Mouse (Mus musculus) heart, adult 2 months (tissue): ENCODE data around the gene Extl1. TPM values are rescaled to one million over a fixed set of nuclear protein-coding genes. Genes with fewer than 3 reads are reported as not detected.

Source experiments
- DNase-seq, 2 experiments: peaks; one replicate each; pipeline ENCODE4 v3.0.0; 2021
- H3K27ac ChIP-seq: fragments of 200-600 bp; 2 replicates; pipeline ENCODE4 v1.8.1; 2022
- H3K27me3 ChIP-seq: fragments of 200-500 bp; 2 replicates; pipeline ENCODE4 v1.6.1; 2012; ENCODE audit warnings: mild to moderate bottlenecking, low read length, inconsistent platforms, mixed read lengths; ENCODE audit not compliant: control insufficient read depth, insufficient read depth
- H3K36me3 ChIP-seq: fragments of 200-500 bp; 2 replicates; pipeline ENCODE4 v1.6.1; 2012; ENCODE audit warnings: low read length, inconsistent platforms; ENCODE audit not compliant: control insufficient read depth, insufficient read depth
- H3K4me1 ChIP-seq: fragments of 200-500 bp; 2 replicates; pipeline ENCODE4 v1.6.1; 2011; ENCODE audit warnings: low read length; ENCODE audit not compliant: control insufficient read depth, insufficient read depth
- H3K4me3 ChIP-seq: fragments of 200-600 bp; 2 replicates; pipeline ENCODE4 v1.8.1; 2022
- H3K79me2 ChIP-seq: fragments of 200-500 bp; replicated peaks from 2 replicates; pipeline ENCODE4 v1.6.1; 2012; ENCODE audit warnings: mild to moderate bottlenecking, inconsistent platforms, low read length, moderate library complexity, mixed read lengths; ENCODE audit not compliant: control insufficient read depth, insufficient read depth
- H3K9ac ChIP-seq: fragments of 200-500 bp; 2 replicates; pipeline ENCODE4 v1.6.1; 2012; ENCODE audit warnings: low read depth, mild to moderate bottlenecking, control low read depth, inconsistent platforms, low read length, mixed read lengths
- CTCF ChIP-seq: fragments of 200-600 bp; IDR thresholded peaks from 2 replicates; pipeline ENCODE4 v1.8.1; 2022; ENCODE audit warnings: antibody characterized with exemption, mild to moderate bottlenecking, moderate library complexity
- EP300 ChIP-seq: fragments of 200-500 bp; IDR thresholded peaks from 2 replicates; pipeline ENCODE4 v1.6.1; 2011; ENCODE audit warnings: low read depth, low read length, control low read depth; ENCODE audit not compliant: insufficient read depth
- POLR2A ChIP-seq: fragments of 200-500 bp; IDR thresholded peaks from 2 replicates; pipeline ENCODE4 v1.6.1; 2011; ENCODE audit warnings: mild to moderate bottlenecking, low read depth, low read length, control low read depth; ENCODE audit not compliant: insufficient read depth
- WGBS: fragments of 180-500 bp; shearing (Covaris S2); methylation state at CpG from one replicate; pipeline ENCODE4 v1.1.7; 2018; 5-methylcytosine and 5-hydroxymethylcytosine counted together
- intact Hi-C: fragments of 180-260 bp; cut with DNase I; formaldehyde crosslinking; loops from one replicate; pipeline ENCODE4 v1.15.1; 2025
- polyA plus RNA-seq: library from polyadenylated mRNA; depleted of rRNA; stranded (reverse); fragments of >200 nt; gene quantifications from 2 replicates; pipeline ENCODE4 v1.2.3, GENCODE M21; 2012
- total RNA-seq, 2 experiments: library from RNA; stranded (reverse); gene quantifications; 2 replicates each; pipeline ENCODE4 v1.2.3; 2021

The Extl1 gene
- total and polyA plus RNA-seq, 3 experiments = 18.0 to 23.7 (median 19.6) TPM

GRCm38 (mm10) chr4:134417111-134417510 lies 33.5 kb upstream of the Extl1 start:
- Histone ChIP-seq H3K27ac (no peak overlapping the region), H3K36me3 (no peaks in the 10 kb centered on the region), H3K9ac (no peak overlapping the region), H3K4me1 (no peaks in the 10 kb centered on the region), H3K27me3 (no peaks in the 10 kb centered on the region), H3K79me2 (no peaks in the 10 kb centered on the region), H3K4me3 (no peak overlapping the region)
- 75% methylated on average over 7 of the region's 7 CpGs for WGBS
- intact Hi-C loops = no loop called here
- DNase-seq = no peak
- no peak for TF ChIP-seq EP300
- TF ChIP-seq POLR2A = no peak
- no peak for TF ChIP-seq CTCF

GRCm38 (mm10) chr4:134416602-134417001 lies 33.0 kb upstream of the Extl1 start:
- no peak for TF ChIP-seq POLR2A
- Histone ChIP-seq H3K27ac (peak overlapping the region; percentile 58), H3K4me3 (peak overlapping the region; percentile 12; the same call in 1 of the 2 replicates), H3K79me2 (no peaks in the 10 kb centered on the region), H3K4me1 (no peaks in the 10 kb centered on the region), H3K9ac (peak overlapping the region; percentile 6; the same call in 1 of the 2 replicates), H3K27me3 (no peaks in the 10 kb centered on the region), H3K36me3 (no peaks in the 10 kb centered on the region)
- no peak for DNase-seq
- intact Hi-C loops = no loop called here
- 63% methylated on average over 15 of the region's 15 CpGs for WGBS

- no peaks in the 10 kb centered on the region for H3K79me2 ChIP-seq
- H3K9ac ChIP-seq = peak overlapping the region; percentile 6; the same call in 1 of the 2 replicates
- H3K27ac ChIP-seq = peak overlapping the region; percentile 58
These were observed 32.5 kb upstream of the Extl1 start for GRCm38 (mm10) chr4:134416177-134416576.

GRCm38 (mm10) chr4:134409286-134409685 lies 25.6 kb upstream of the Extl1 start:
- Histone ChIP-seq H3K27ac (no peak overlapping the region), H3K79me2 (no peaks in the 10 kb centered on the region), H3K9ac (no peak overlapping the region), H3K36me3 (no peaks in the 10 kb centered on the region), H3K27me3 (no peaks in the 10 kb centered on the region), H3K4me1 (no peaks in the 10 kb centered on the region), H3K4me3 (no peak overlapping the region)
- DNase-seq = no peak
- intact Hi-C loops = no loop called here
- TF ChIP-seq EP300 (no peak), CTCF (peak; percentile 56), POLR2A (no peak)
- 78% methylated on average over 5 of the region's 5 CpGs for WGBS

More at GRCm38 (mm10) chr4:134416177-134416576, 32.5 kb upstream of the Extl1 start:
- WGBS = 49% methylated on average over 17 of the region's 17 CpGs
- intact Hi-C loops = no loop called here
- H3K4me3 ChIP-seq = peak overlapping the region; percentile 12; the same call in 1 of the 2 replicates
- H3K27me3 ChIP-seq = no peaks in the 10 kb centered on the region
- DNase-seq = peak; percentile 40 to 46
- TF ChIP-seq POLR2A (no peak), EP300 (no peak), CTCF (no peak)
- H3K4me1 ChIP-seq = no peaks in the 10 kb centered on the region
- H3K36me3 ChIP-seq = no peaks in the 10 kb centered on the region

- DNase-seq = no peak
- Histone ChIP-seq H3K9ac (no peak overlapping the region), H3K79me2 (no peaks in the 10 kb centered on the region), H3K4me1 (peaks cover 7% of the 10 kb centered on the region), H3K27ac (no peak overlapping the region), H3K27me3 (no peaks in the 10 kb centered on the region), H3K4me3 (no peak overlapping the region), H3K36me3 (no peaks in the 10 kb centered on the region)
- intact Hi-C loops = no loop called here
- WGBS = 43% methylated on average over 7 of the region's 7 CpGs
- no peak for TF ChIP-seq POLR2A
- no peak for TF ChIP-seq EP300
- no peak for TF ChIP-seq CTCF
These were observed 20.1 kb upstream of the Extl1 start for GRCm38 (mm10) chr4:134403721-134404120.

- no peaks in the 10 kb centered on the region for H3K36me3 ChIP-seq
- H3K27me3 ChIP-seq = no peaks in the 10 kb centered on the region
- H3K4me3 ChIP-seq = no peak overlapping the region
- H3K79me2 ChIP-seq = no peaks in the 10 kb centered on the region
- H3K9ac ChIP-seq = no peak overlapping the region
- intact Hi-C loops = no loop called here
- H3K27ac ChIP-seq = peak overlapping the region; percentile 17; the same call in 1 of the 2 replicates
- TF ChIP-seq EP300 (no peak), CTCF (no peak), POLR2A (no peak)
- 16% methylated on average over 16 of the region's 16 CpGs for WGBS
- H3K4me1 ChIP-seq = peaks cover 7% of the 10 kb centered on the region
- peak; percentile 66 to 77 for DNase-seq
These were observed 19.1 kb upstream of the Extl1 start for GRCm38 (mm10) chr4:134402571-134403262.
